Mouse (Mus musculus): ENCODE measurements at regions not wholly inside any gene's neighbourhood (a gene's known extent, or its start where the extent isn't known, plus 50 kb on each side); places are given as distances from the start of the nearest gene placed in this dataset.

DNA sequence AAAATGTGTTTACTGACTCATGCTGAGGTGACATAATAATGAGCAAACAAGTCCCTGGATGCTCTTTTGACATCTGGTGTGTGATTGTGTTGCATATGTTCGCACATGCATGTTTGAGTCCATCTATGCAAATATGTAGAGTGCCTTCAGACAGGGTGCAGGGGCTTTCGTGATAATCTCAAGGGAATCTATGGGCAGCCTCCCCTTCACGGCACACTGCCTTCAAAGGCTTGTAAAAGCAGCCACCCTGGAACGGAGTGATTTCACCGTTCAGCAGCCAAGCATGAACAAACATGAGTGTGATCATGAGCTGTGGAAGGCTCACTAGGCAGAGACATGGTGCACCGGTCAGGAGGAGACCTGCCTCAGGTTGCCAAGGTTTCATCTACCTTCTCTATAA, 57.1 kb upstream of the Mbip start:
- no peak for DNase-seq (ENCODE audit: low read depth)

- DNase-seq (ENCODE audit: low read depth) = no peak
Measured at GRCm38 (mm10) chr12:56402137-56402536, 56.4 kb upstream of the Mbip start.
